Mouse (Mus musculus): ENCODE data around the gene Scgn. TPM values are rescaled to one million over a fixed set of nuclear protein-coding genes. Genes with fewer than 3 reads are reported as not detected.

The Scgn gene
- polyA plus RNA-seq, 1 experiment from 2014 or later = 2.6 TPM

- Histone ChIP-seq H3K4me1 (ENCODE audit: control insufficient read depth, insufficient read depth, low read length) (no peaks in the 10 kb centered on the region), H3K4me3 (ENCODE audit: low read depth, low read length) (no peak overlapping the region), H3K9me3 (replicated peaks; ENCODE audit: control insufficient read depth, low read length, poor library complexity, severe bottlenecking) (no peaks in the 10 kb centered on the region), H3K27me3 (ENCODE audit: control insufficient read depth, insufficient read depth, low read depth, low read length) (no peaks in the 10 kb centered on the region), H3K27ac (ENCODE audit: low read length) (no peak overlapping the region), H3K36me3 (ENCODE audit: control insufficient read depth, insufficient read depth, low read length) (no peaks in the 10 kb centered on the region), H3K9ac (ENCODE audit: low read depth, low read length) (no peak overlapping the region), H3K4me2 (ENCODE audit: low read length) (no peak overlapping the region)
- no peak for ATAC-seq
- WGBS = 74% methylated on average over 3 of the region's 3 CpGs
Observed at GRCm38 (mm10) chr13:23950928-23951327, 40.1 kb downstream of the Scgn start.

DNA sequence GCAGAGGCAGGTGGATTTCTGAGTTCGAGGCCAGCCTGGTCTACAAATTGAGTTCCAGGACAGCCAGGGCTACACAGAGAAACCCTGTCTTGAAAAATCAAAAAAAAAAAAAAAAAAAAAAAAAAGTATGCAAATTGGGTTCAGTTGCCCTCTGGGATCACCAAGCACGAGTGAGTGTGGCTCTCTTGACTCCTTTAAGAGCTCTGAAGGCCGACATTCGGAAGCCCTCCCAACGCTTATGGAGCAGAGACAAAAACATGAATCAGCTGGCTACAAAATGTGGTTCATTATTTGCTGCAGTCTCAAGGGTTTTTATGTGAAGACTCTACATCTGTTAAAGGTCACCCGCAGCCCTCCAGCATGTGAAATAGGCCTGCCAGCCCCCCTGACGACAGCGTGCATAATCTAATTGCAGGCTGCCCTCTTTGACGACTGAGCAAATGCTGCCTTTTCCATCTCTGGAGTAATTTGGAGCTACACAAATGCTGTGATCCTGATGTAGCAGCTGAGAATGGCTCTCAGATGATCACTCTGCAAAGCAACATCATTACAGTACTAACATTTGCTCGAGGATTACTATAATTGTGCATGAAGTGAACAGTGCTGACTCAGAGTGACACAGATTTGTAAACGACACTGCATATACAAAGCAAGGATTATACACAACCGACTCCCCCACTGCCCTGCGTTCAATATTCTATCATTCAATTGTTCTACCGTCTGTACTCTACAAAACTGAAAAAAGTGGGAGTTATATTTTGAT, 41.3 kb downstream of the Scgn start:
- Histone ChIP-seq H3K4me3 (ENCODE audit: low read depth, low read length) (no peak overlapping the region), H3K9me3 (replicated peaks; ENCODE audit: control insufficient read depth, low read length, poor library complexity, severe bottlenecking) (no peaks in the 10 kb centered on the region), H3K9ac (ENCODE audit: low read depth, low read length) (no peak overlapping the region), H3K36me3 (ENCODE audit: control insufficient read depth, insufficient read depth, low read length) (no peaks in the 10 kb centered on the region), H3K27me3 (ENCODE audit: control insufficient read depth, insufficient read depth, low read depth, low read length) (no peaks in the 10 kb centered on the region), H3K4me2 (ENCODE audit: low read length) (no peak overlapping the region), H3K27ac (ENCODE audit: low read length) (no peak overlapping the region), H3K4me1 (ENCODE audit: control insufficient read depth, insufficient read depth, low read length) (no peaks in the 10 kb centered on the region)
- WGBS = 17% methylated on average over 14 of the region's 14 CpGs
- ATAC-seq = peak; percentile 87

DNA sequence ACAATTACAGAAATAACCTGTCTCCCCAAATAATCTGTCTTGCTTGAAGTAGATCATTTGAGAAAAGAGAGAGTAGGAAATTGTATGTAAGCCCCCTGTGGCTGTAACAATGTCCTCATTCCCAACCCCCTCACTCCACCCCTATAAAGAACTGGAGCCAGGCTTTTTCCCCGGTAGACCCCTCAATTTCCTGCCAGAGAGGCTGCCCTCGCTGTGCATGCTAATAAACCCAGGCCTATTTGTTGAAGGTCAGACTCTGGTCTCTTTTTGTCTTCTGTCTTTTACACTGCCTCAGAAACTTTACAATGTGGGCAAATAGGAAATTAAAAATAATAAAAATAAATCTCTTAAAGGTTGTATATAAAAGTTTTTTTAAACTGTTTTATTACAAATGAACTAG, 44.8 kb downstream of the Scgn start:
- Histone ChIP-seq H3K9ac (ENCODE audit: low read depth, low read length) (no peak overlapping the region), H3K27ac (ENCODE audit: low read length) (no peak overlapping the region), H3K27me3 (ENCODE audit: control insufficient read depth, insufficient read depth, low read depth, low read length) (no peaks in the 10 kb centered on the region), H3K4me3 (ENCODE audit: low read depth, low read length) (no peak overlapping the region), H3K36me3 (ENCODE audit: control insufficient read depth, insufficient read depth, low read length) (no peaks in the 10 kb centered on the region), H3K9me3 (replicated peaks; ENCODE audit: control insufficient read depth, low read length, poor library complexity, severe bottlenecking) (no peaks in the 10 kb centered on the region), H3K4me2 (ENCODE audit: low read length) (no peak overlapping the region), H3K4me1 (ENCODE audit: control insufficient read depth, insufficient read depth, low read length) (no peaks in the 10 kb centered on the region)
- no peak for ATAC-seq
- WGBS = 13% methylated on average over 2 of the region's 2 CpGs

- H3K27ac ChIP-seq (ENCODE audit: low read length) = no peak overlapping the region
- H3K4me1 ChIP-seq (ENCODE audit: control insufficient read depth, insufficient read depth, low read length) = no peaks in the 10 kb centered on the region
- H3K4me2 ChIP-seq (ENCODE audit: low read length) = no peak overlapping the region
- H3K36me3 ChIP-seq (ENCODE audit: control insufficient read depth, insufficient read depth, low read length) = no peaks in the 10 kb centered on the region
- H3K9me3 ChIP-seq (replicated peaks; ENCODE audit: control insufficient read depth, low read length, poor library complexity, severe bottlenecking) = no peaks in the 10 kb centered on the region
- 58% methylated on average over 2 of the region's 2 CpGs for WGBS
- H3K4me3 ChIP-seq (ENCODE audit: low read depth, low read length) = no peak overlapping the region
- no peak overlapping the region for H3K9ac ChIP-seq (ENCODE audit: low read depth, low read length)
- no peaks in the 10 kb centered on the region for H3K27me3 ChIP-seq (ENCODE audit: control insufficient read depth, insufficient read depth, low read depth, low read length)
- no peak for ATAC-seq
Observed at GRCm38 (mm10) chr13:23942861-23943260, 48.2 kb downstream of the Scgn start.

DNA sequence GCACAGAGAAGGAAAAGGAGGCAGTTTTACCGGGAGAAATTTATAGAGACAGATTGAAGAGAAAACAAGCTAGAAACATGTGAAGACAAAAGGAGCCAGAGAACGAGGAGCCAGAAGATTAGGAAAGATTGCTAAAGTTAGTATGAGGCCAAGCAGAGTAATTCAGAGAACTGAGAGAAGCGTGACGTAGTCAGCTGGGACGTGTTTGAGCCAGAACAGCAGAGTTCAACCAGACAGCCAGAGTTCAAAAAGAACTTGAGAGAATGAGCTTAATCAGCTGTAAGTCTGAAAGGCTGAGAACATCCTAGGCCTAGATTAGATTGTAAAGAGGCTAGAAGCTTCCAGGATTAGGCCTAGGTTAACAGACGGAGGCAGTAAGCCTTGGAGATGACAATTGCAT, 50.7 kb downstream of the Scgn start:
- no peak for ATAC-seq
- 45% methylated on average over 6 of the region's 6 CpGs for WGBS
- no peaks in the 10 kb centered on the region for H3K36me3 ChIP-seq (ENCODE audit: control insufficient read depth, insufficient read depth, low read length)
- no peak overlapping the region for H3K9ac ChIP-seq (ENCODE audit: low read depth, low read length)
- H3K27ac ChIP-seq (ENCODE audit: low read length) = no peak overlapping the region
- no peak overlapping the region for H3K4me3 ChIP-seq (ENCODE audit: low read depth, low read length)
- H3K4me1 ChIP-seq (ENCODE audit: control insufficient read depth, insufficient read depth, low read length) = no peaks in the 10 kb centered on the region
- no peaks in the 10 kb centered on the region for H3K27me3 ChIP-seq (ENCODE audit: control insufficient read depth, insufficient read depth, low read depth, low read length)
- no peak overlapping the region for H3K4me2 ChIP-seq (ENCODE audit: low read length)
- no peaks in the 10 kb centered on the region for H3K9me3 ChIP-seq (replicated peaks; ENCODE audit: control insufficient read depth, low read length, poor library complexity, severe bottlenecking)

DNA sequence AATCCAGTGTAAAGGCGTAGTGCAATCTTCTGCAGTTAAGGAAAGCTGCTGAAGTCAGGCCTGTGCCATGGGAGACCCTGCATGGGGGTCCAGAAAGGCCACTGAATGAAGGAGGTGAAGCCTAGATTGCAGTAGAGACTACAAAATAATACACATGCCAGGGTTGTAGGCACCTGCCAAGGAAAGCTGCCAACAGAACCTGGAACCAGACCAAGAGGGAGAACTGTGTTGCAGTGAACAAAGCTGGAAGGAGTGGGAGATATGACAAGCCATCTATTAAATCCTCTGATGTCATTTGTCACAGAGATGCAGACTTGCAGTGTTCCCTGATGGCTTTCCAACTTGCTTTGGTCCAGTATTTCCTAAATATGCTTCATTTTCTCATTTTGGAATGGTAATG, 52.3 kb downstream of the Scgn start:
- H3K4me2 ChIP-seq (ENCODE audit: low read length) = no peak overlapping the region
- no peaks in the 10 kb centered on the region for H3K27me3 ChIP-seq (ENCODE audit: control insufficient read depth, insufficient read depth, low read depth, low read length)
- no peak overlapping the region for H3K9ac ChIP-seq (ENCODE audit: low read depth, low read length)
- H3K4me1 ChIP-seq (ENCODE audit: control insufficient read depth, insufficient read depth, low read length) = no peaks in the 10 kb centered on the region
- ATAC-seq = no peak
- H3K27ac ChIP-seq (ENCODE audit: low read length) = no peak overlapping the region
- 93% methylated on average over 1 of the region's 1 CpGs for WGBS
- no peaks in the 10 kb centered on the region for H3K9me3 ChIP-seq (replicated peaks; ENCODE audit: control insufficient read depth, low read length, poor library complexity, severe bottlenecking)
- no peak overlapping the region for H3K4me3 ChIP-seq (ENCODE audit: low read depth, low read length)
- H3K36me3 ChIP-seq (ENCODE audit: control insufficient read depth, insufficient read depth, low read length) = no peaks in the 10 kb centered on the region

- no peaks in the 10 kb centered on the region for H3K27me3 ChIP-seq (ENCODE audit: control insufficient read depth, insufficient read depth, low read depth, low read length)
- no peak within 1 kb of the TSS for H3K9ac ChIP-seq (ENCODE audit: low read depth, low read length)
- ATAC-seq = no peak
- no peaks in the 10 kb centered on the region for H3K9me3 ChIP-seq (replicated peaks; ENCODE audit: control insufficient read depth, low read length, poor library complexity, severe bottlenecking)
- 93% methylated on average over 10 of the region's 10 CpGs for whole genome bisulfite sequencing
- no peak within 1 kb of the TSS for H3K27ac ChIP-seq (ENCODE audit: low read length)
- no peaks in the 10 kb centered on the region for H3K4me1 ChIP-seq (ENCODE audit: control insufficient read depth, insufficient read depth, low read length)
- no peak within 1 kb of the TSS for H3K4me3 ChIP-seq (ENCODE audit: low read depth, low read length)
- no peaks in the 10 kb centered on the region for H3K36me3 ChIP-seq (ENCODE audit: control insufficient read depth, insufficient read depth, low read length)
- H3K4me2 ChIP-seq (ENCODE audit: low read length) = no peak within 1 kb of the TSS
Observed at GRCm38 (mm10) chr13:23934211-23934520, 56.8 kb downstream of the Scgn start, which contains the start of gene Hist1h2aa. TSS of gene Hist1h2aa (plus strand) at chr13:23934462.

DNA sequence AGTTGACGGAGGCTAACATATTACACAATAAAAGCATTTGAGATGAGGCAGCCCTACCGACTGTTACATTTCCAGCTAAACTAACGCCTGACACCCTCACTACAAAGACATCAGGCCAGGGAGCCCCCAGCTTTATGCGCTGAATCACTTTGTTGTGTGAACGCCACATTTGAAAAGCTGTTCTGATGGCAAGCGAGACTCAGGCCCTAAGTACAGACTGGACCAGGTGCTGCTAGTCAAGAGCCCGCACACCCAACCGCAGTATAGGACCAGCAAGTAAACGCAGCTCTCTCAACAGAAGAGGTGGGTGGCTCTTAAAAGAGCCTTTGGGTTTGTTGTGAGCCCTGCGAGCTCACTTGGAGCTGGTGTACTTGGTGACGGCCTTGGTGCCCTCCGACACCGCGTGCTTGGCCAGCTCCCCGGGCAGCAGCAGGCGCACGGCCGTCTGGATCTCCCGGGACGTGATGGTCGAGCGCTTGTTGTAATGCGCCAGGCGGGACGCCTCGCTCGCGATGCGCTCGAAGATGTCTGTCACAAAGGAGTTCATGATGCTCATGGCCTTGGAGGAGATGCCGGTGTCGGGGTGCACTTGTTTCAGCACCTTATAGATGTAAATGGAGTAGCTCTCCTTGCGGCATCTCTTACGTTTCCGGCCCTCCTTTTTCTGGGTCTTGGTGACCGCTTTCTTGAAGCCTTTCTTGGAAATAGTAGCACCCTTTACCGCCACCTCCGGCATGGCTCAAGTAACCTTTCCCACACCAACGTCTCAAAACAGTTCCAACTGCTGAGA, 57.4 kb downstream of the Scgn start, which contains the start of gene Hist1h2ba:
Gene Hist1h2ba, minus strand, starts transcription at position 736 of the 790 bp plus-strand sequence.
- Histone ChIP-seq H3K4me1 (ENCODE audit: control insufficient read depth, insufficient read depth, low read length) (no peaks in the 10 kb centered on the region), H3K9me3 (replicated peaks; ENCODE audit: control insufficient read depth, low read length, poor library complexity, severe bottlenecking) (no peaks in the 10 kb centered on the region)
- 95% methylated on average over 34 of the region's 39 CpGs for WGBS

GRCm38 (mm10) chr13:23930904-23931303, 60.1 kb downstream of the Scgn start:
- ATAC-seq = no peak
- Histone ChIP-seq H3K9ac (ENCODE audit: low read depth, low read length) (no peak overlapping the region), H3K4me3 (ENCODE audit: low read depth, low read length) (no peak overlapping the region), H3K27me3 (ENCODE audit: control insufficient read depth, insufficient read depth, low read depth, low read length) (no peaks in the 10 kb centered on the region), H3K9me3 (replicated peaks; ENCODE audit: control insufficient read depth, low read length, poor library complexity, severe bottlenecking) (no peaks in the 10 kb centered on the region), H3K4me1 (ENCODE audit: control insufficient read depth, insufficient read depth, low read length) (no peaks in the 10 kb centered on the region), H3K4me2 (ENCODE audit: low read length) (no peak overlapping the region), H3K27ac (ENCODE audit: low read length) (no peak overlapping the region), H3K36me3 (ENCODE audit: control insufficient read depth, insufficient read depth, low read length) (no peaks in the 10 kb centered on the region)
- 75% methylated on average over 11 of the region's 11 CpGs for WGBS

More for the DNA sequence above, 57.4 kb downstream of the Scgn start, which contains the start of gene Hist1h2ba:
- H3K36me3 ChIP-seq (ENCODE audit: control insufficient read depth, insufficient read depth, low read length) = no peaks in the 10 kb centered on the region
- no peak for ATAC-seq
- H3K27ac ChIP-seq (ENCODE audit: low read length) = no peak within 1 kb of the TSS
- H3K27me3 ChIP-seq (ENCODE audit: control insufficient read depth, insufficient read depth, low read depth, low read length) = no peaks in the 10 kb centered on the region
- H3K4me2 ChIP-seq (ENCODE audit: low read length) = no peak within 1 kb of the TSS
- no peak within 1 kb of the TSS for H3K9ac ChIP-seq (ENCODE audit: low read depth, low read length)
- H3K4me3 ChIP-seq (ENCODE audit: low read depth, low read length) = no peak within 1 kb of the TSS
